Mouse (Mus musculus) left cerebral cortex, postnatal 14 days (tissue): ENCODE measurements around the gene Ttn. TPM values are rescaled to one million over a fixed set of nuclear protein-coding genes. Genes with fewer than 3 reads are reported as not detected.

Source experiments
- DNase-seq, 2 experiments: peaks; one replicate each; pipeline ENCODE4 v3.0.0; 2021 to 2022; ENCODE audit warnings: low spot score in 2 of 2, mixed read lengths in 1 of 2
- intact Hi-C: fragments of 180-260 bp; cut with DNase I; formaldehyde crosslinking; loops from one replicate; pipeline ENCODE4 v1.15.1; 2025
- total RNA-seq, 2 experiments: library from RNA; stranded (reverse); gene quantifications; 2 replicates each; pipeline ENCODE4 v1.2.3; 2021

Ttn gene
- total RNA-seq, 2 experiments from 2014 or later: 0.64 to 1.8 TPM

DNA sequence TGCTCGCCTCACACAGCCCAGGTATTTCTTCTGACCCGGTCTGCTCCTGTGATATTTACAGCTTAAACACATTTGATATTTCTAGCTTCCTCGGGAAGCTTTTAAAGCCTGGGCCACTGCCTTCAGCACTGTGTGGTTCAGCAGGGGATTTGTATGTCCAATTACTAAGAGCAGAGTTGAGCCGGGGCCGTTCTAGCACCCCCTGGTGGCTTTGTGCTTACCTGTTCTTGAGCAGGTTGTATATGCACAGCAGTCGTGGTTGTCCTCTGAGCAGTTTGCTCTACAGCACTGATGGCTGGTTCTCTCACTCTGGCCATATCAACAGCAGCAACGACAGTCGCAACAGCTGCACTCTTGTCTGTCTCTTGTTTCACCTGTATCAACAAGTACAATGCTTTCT is 13.4 kb downstream of the Ttn start:
- peak; percentile 69 to 88 for DNase-seq
- intact Hi-C loops: no loop called here

DNA sequence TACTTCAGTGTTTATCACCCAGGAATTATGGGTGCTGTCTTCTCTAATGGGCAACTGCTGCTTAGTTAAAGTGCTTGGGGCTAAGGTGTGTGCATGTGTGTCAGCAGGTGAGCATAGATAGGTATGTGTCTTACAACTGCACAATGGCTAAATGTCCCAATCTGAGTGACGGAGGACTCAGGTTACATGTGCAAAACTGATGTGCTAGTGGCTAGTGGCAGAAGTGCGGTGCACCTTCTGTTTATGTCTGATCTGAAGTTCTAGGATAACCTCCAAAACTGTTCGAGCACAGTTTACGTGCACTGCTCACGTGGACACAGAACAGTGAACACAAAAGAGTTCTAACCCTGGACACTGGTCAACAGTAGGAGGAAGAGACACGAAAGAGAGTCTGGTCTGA is 15.8 kb downstream of the Ttn start:
- intact Hi-C loops: no loop called here
- DNase-seq: no peak

DNA sequence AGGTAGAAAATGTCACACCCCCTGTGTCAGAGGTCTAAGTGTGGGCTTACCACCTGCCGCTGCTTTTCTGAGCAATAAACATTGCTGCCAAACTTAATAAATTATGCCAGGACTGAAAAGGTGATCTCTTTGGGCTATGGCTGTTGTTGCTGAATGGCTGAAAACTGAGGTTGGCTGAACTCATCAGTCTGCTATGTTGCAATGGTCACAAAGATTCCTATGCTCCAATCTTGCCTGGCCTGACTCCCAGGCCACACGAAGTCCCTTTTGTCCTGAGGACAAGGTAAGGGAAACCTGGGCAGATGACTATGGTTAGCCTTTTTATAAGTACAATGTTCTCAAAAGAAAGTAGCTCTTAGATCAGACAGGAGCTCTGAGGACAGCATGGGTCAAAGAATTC is 16.3 kb downstream of the Ttn start:
- intact Hi-C loops: no loop called here
- no peak for DNase-seq

DNA sequence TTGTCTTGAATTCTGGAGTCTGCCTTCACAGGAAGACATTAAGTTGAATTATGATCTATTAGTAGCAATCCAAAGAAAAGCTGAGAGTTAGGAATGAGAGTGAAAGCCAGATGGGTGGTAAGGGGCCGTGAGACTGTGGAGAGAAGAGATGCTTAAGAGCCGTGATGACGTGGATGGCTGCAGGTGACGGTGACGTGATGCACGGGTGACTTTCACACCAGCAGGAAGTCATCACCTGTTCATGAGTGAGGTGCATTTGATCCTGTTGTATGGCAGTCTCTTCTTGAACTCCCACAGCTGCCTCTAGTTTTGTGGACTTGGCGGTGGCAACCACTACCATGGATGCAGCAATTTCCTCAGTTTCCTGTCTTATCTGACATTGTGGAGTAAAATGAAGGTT is 16.8 kb downstream of the Ttn start:
- intact Hi-C loops: no loop called here

DNA sequence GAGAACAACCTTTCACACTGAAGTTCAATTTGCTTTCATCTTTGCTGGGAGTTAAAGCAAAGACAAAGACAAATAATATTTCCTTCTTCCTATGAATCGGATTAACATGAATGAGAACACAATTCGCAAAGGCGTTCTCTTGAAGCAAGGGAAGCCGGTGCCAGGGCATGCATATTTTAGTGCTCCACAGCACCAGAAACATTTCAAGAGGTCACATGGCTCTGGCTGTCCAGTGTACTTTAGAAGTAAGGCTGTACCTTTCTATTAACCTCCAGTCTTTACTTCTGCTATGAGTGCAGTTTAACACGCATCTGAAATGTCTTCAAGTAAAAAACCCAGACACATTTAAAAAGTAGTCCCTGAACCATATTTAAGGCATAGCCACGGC is 20.3 kb downstream of the Ttn start:
- DNase-seq: no peak
- intact Hi-C loops: no loop called here

More for the DNA sequence above, 16.8 kb downstream of the Ttn start:
- no peak for DNase-seq

DNA sequence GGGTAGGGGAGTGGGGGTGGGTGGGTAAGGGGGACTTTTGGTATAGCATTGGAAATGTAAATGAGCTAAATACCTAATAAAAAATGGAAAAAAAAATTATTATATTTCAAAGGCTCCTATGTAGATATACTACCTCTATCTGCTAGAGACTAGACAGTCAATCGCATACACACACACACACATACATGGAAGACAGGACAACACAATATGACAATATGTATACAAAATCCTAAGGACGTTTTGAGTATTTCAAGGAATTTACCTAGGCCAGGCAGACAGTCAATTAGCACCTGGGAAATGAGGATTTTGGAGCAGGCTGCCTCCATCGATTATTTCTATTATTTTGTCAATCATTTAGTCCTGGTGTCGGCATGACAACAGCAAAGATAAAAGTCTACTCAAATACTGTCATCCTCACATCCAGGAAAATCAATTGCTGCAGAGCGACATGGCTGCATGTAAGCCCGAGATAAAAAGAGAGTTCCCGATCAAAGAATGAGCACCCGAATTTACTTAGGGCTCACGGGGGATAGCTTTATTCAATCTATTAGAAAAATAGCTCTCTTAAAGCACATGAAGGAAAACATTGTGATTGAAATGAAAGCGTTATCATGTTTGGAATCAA is 20.8 kb downstream of the Ttn start:
- no peak for DNase-seq
- intact Hi-C loops: no loop called here

DNA sequence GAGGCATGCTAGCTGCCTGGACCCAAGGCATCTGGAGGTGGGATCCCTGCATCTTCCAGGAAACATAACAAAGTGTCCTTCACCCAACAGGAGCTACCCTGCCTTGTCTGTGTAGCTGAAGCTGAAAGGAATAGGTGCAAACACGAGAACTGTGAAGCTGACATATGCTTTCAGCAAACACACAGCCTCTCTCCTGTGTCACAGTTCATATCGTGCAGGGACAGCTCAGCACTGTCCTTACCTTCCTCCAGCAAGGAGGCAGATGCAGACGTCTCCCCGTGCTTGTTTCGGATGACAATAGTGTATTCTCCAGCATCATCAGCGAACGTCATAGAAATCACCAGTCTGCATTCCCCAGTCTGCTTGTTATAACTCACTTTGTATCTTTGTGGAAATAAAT is 32.6 kb downstream of the Ttn start:
- intact Hi-C loops: no loop called here
- no peak for DNase-seq

DNA sequence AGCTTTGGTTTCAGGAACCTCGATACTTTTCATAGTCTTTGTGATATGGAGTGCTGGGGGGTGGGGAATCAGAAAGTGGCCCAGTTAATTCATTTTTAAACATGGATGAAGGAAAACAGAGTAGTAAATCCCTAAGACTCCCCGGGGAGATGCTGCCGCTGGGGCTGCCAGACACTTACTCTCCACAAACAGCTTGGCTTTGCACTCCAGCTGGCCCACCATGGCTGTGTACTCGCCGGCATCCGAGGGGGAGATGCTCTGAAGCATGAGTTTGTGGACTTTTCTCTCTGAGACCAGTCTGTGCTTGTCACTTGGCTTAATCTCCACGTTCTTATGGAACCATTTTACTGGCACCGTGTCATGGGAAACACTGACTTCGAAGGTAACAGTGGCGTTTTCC is 43.8 kb downstream of the Ttn start:
- DNase-seq: no peak
- intact Hi-C loops: no loop called here

DNA sequence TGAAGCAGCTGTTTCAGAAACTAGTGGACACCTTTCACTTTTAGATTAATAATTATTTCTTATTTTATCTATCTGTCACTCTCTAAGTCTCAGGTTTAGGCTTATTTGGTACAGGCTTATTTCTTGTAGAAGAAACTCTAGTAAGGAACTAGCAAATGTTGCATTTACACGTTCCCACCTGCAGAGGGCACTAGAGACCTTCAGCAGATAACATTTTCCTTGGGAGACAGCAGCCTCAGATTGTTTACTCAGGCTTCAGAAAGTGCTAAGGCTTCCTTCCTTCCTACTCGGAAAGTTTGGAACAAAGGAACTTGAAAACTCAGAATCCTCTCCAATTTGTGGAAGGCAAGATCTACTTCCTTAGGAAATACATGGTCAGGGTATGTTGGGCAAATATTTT is 52.6 kb downstream of the Ttn start:
- DNase-seq: peak; percentile 79 to 83
- intact Hi-C loops: loop anchor here (1.0 kb wide), 1 partner anchor 41 kb away; no protein-coding TSS in a partner anchor

DNA sequence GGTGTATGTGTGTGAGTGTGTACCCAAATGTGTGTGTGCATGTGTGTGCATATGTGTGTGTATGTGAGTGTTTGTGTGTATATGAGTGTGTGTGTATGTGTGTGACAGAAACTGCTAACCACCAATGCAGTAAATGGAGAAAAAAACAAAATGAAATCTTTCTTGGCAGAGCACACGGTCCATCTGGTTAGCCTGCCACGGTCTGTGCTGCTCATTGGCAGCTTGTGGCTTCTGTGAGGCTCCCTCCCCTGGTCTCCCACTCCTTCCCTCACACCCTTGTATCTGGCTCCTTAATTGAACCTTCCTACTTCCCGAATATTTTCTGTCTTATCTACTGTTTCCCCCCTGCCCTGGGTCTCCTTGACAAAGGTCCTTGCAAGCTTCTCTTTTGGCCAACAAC is 53.5 kb downstream of the Ttn start:
- peak in 1 of 2 experiments; percentile 21 for DNase-seq
- intact Hi-C loops: loop anchor here (1.0 kb wide), 1 partner anchor 41 kb away; no protein-coding TSS in a partner anchor

DNA sequence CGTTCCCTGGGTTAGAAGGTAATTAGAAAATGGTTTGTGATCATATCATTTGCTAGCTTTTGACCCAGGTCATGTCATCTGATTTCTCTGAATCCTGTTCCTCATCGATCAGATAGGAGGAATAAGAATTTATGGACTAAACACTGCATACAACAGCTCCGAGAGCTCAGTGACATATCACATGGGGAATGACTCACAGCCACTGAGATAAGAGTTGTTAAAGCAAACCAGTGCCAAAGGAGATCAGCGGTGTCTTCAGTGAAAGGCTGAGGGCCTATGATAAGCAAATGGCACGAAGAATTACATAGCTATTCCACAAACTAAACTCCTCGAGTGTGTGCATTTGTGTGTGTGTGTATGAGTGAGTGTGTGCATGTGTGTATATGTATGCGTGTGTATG is 54.0 kb downstream of the Ttn start:
- DNase-seq: no peak
- intact Hi-C loops: no loop called here

DNA sequence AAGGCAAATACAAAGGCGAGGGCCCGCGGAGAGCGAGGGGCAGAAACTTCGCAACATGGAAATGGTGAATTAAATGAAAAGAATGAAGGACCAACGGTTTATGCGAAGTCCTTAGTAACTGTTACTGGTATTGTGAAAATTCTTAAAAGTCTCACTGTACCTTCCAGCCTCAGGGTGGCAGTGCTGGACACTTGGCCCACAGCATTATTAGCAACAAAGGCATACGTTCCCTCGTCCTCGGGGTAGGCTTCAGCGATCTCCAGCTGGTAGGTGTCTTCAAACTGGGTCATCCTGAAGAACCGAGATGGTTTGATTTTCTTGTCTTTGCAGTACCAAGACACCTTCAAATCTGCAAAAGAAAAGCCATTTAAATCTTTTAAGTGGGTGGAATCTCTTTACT is 55.4 kb downstream of the Ttn start:
- intact Hi-C loops: no loop called here
- peak in 1 of 2 experiments; percentile 4 for DNase-seq

DNA sequence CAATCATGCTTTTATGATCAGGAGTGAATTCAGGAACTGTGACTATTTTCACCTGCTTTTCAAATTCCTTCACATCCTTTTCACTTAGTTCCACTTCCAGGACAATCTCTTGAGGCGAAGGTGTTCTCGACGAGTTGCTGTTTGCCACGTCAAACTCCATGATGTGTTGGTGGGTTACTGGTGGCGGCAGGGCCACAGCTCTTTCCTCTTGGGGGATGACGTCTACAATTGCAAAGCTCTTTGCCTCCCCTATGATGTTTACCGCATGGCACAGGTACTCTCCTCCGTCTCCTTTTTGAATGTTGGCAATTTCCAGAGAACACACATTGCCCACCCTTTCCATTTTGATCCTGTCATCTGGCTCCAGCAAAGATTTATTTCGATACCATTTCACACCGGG is 67.4 kb downstream of the Ttn start:
- intact Hi-C loops: no loop called here
- no peak for DNase-seq

DNA sequence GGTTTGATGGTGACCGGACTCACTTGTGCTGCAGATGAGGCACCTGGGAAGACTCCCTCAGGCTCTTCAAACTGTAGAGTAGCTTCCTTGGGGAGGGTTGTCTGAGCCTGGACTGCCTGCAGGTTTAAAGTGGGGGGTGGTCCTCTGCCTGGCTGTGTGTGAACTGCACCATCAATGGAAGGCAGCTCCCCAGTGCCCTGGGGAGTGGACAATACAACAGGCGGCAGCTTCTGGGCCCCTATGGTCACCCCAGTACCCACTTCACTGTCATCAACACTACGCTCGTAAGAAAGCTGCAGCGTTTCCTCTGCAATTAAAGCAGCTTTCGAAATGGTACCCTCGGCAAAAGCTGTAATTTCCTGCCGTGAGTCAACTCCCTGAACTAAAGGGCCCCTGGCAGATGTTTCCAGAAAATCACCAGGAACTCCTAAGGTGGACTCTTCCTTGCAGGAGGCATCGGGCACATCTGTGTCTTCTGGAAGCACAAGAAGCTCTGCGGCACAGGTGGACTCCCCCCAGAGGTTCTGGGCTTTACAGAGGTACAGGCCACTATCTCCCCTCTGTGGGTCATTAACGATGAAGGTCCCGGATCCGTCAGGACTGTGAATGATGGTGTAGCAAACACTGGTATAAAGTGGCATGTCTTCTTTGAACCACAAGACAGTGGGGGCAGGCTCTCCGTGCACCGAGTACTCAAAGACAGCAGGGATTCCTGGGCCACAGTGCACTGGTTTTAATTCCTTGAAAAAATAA is 73.5 kb downstream of the Ttn start:
- no peak for DNase-seq
- intact Hi-C loops: no loop called here

DNA sequence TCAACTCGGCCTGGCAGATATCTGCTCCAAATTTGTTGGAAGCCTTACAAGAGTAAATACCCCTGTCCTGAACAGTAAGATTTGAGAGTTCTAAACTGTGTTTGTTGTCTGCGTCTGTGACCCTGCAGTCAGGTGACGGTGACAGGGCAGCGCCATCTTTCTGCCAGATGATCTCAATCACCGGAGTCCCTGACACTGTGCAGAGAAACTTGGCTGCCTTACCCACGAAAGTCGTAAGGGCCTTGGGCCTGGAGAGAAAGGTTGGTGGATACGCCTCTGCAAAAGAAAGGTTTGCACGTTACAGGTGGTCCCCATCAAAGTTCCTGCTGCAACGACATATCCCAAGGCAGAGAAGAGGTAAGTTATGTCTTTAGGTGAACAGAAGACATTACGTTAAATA is 79.0 kb downstream of the Ttn start:
- no peak for DNase-seq
- intact Hi-C loops: no loop called here

DNA sequence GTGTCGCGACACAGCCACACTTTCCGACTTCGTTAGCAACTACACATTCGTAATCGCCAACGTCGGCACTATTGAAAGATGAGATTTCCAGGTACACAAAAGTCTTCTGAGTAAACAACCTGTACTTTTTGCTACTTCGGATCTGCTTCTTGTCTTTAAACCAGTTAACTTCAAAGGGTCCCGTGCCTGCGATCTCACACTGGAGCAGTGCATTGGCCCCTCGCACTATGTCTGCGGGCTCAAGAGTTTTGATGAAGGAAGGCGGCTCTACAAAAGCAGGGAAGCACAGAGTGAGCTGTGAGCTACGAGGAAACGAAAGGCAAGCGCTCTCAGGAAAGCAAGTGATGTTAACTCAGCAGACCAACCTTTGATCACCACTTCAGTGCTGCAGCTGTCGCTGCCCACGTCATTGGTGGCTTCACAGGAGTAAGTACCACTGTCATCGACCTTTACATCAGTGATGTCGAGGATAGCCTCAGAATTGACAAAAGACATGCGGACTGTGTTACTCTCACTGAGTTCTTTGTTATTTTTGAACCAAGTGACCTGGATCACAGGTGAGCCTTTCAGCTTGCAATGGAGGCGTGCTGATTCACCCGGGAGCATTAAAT is 80.8 kb downstream of the Ttn start:
- DNase-seq: no peak
- intact Hi-C loops: no loop called here

DNA sequence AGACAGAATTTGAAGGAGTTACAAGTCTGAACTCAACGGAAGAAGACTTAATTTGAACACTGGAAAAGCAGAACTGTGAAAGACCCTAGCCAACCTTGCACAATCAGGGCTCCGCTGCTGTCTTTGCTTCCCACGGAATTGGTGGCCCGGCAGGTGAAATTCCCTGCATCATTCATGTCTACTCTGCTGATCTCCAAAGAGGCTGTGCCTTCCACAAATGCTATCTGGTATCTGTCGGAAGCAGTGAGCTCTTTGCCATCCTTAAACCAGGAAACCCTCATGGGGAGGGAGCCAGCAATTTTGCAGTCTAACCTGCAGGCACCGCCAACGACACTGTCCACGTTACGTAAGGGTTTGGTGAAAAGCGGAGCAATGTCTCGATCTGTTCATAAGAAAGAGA is 82.5 kb downstream of the Ttn start:
- intact Hi-C loops: no loop called here
- DNase-seq: no peak

DNA sequence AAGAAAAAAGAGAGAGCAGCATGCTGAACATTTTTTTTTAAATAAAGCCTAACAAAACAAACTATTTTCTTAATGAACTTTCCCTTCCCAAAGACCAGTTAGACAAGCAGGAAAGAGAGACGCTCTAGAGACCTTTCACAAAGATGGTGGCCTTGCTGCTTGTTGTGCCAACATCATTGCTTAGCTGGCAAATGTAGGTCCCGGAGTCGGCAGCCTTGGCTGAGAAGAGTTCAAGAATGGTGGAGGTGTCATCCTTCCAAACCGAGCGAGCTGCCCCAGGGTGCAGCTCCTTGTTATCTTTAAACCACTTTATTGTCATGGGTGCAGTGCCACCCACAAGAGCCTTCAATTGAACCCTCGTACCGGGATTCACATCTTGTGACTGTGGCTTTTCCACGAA is 85.4 kb downstream of the Ttn start:
- no peak for DNase-seq
- intact Hi-C loops: no loop called here

DNA sequence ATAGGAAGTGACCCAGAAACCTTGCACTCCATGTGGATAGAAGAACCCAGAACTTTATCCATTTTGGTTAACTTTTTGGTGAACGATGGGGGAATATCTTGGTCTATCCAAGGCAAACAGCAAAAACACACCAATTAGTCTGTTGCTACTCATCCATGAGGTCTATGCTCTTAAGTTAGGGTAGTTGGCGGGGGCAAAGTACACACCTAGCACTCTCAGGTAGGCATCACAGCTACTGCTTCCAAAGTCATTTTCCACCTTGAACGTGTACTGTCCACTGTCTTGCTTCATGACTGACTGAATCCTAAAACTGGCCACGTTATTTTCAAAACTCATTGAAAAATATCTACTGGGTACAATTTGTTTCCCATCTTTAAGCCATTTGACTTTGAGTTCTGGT is 87.0 kb downstream of the Ttn start:
- intact Hi-C loops: no loop called here
- DNase-seq: no peak

DNA sequence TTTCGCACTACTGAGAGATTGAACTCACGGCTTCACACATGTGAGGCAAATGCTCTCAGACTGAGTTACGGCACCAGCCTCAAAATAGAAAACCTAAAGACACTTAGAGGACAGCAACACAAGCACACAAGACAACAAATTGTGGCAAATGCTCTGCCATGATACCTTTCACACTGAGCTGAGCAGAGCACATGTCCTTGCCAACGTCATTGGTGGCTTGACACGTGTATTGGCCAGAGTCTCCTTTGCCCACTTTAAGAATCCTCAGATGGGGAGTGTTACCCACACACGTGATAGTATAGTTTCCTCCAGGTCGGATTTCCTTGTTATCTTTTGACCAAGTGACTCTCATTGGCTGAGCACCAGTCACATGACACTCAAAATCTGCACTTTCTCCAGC is 93.6 kb downstream of the Ttn start:
- no peak for DNase-seq
- intact Hi-C loops: no loop called here

DNA sequence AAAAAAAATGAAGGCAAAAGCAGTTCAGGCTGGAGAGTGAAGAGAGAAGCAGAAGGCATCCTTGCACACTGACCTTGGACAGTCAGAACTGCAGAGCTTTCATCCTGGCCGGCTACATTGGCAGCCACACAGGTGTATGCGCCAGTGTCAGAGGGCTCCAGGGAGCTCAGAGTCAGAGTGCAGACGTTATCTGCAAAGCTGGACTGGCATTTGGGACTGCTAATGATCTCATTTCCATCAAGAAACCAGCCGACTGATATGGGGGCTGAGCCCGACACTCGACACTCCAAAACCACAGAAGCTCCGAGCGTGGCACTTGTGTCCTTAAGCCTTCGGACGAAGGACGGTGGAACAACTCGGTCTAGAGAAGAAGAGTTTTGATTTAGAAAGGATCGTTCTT is 96.5 kb downstream of the Ttn start:
- DNase-seq: no peak
- intact Hi-C loops: no loop called here
